Mouse (Mus musculus): ENCODE results near the gene Clmn. TPM values are rescaled to one million over a fixed set of nuclear protein-coding genes. Genes with fewer than 3 reads are reported as not detected.
"Not testable (repeated sequence)": the region's sequence is repeated elsewhere in the genome, so short reads cannot be mapped to it uniquely, and the experiment has no call there.

Clmn gene
- total RNA-seq, 2 experiments from 2014 or later, result 2.8 to 3.5 TPM

- intact Hi-C loops (cut with DNase I), result no loop called here
- no peak for DNase-seq (ENCODE audit: low spot score)
These were observed 128.9 kb downstream of the Clmn start for GRCm38 (mm10) chr12:104735993-104736395.

- intact Hi-C loops (cut with DNase I), result no loop called here
- DNase-seq (ENCODE audit: low spot score), result no peak
These were observed 131.7 kb downstream of the Clmn start for GRCm38 (mm10) chr12:104733165-104733564.

GRCm38 (mm10) chr12:104731782-104732181 lies 133.1 kb downstream of the Clmn start:
- intact Hi-C loops (cut with DNase I), result no loop called here
- no peak for DNase-seq (ENCODE audit: low spot score)

GRCm38 (mm10) chr12:104726436-104726835 lies 138.4 kb downstream of the Clmn start:
- DNase-seq (ENCODE audit: low spot score); intact Hi-C loops (cut with DNase I): not testable (repeated sequence)

- DNase-seq (ENCODE audit: low spot score), result no peak
- intact Hi-C loops (cut with DNase I), result no loop called here
These were observed 142.8 kb downstream of the Clmn start for GRCm38 (mm10) chr12:104722056-104722455.

GRCm38 (mm10) chr12:104721011-104721410 lies 143.9 kb downstream of the Clmn start:
- intact Hi-C loops (cut with DNase I), result no loop called here
- DNase-seq (ENCODE audit: low spot score), result no peak

GRCm38 (mm10) chr12:104718956-104719355 lies 145.9 kb downstream of the Clmn start:
- DNase-seq (ENCODE audit: low spot score), result no peak
- intact Hi-C loops (cut with DNase I), result no loop called here

GRCm38 (mm10) chr12:104716409-104716808 lies 148.5 kb downstream of the Clmn start:
- DNase-seq (ENCODE audit: low spot score), result no peak
- intact Hi-C loops (cut with DNase I), result no loop called here

- intact Hi-C loops (cut with DNase I), result no loop called here
- DNase-seq (ENCODE audit: low spot score), result no peak
These were observed 149.4 kb downstream of the Clmn start for GRCm38 (mm10) chr12:104715453-104715852.

Other genes starting within 250 kb of the Clmn start
- gene Dicer1, start 113.1 kb downstream of the Clmn start, total RNA-seq (2021), result 10 to 100 TPM; 25.2 to 27.7 TPM
- 1 to 10 TPM; 6.2 to 7.1 TPM for gene Syne3, start 144.7 kb upstream of the Clmn start, total RNA-seq (2021)
- gene Glrx5, start 167.6 kb upstream of the Clmn start, total RNA-seq (2021), result 10 to 100 TPM; 95.9 to 99.0 TPM